Mouse (Mus musculus) midbrain, embryonic 13.5 days (tissue): ENCODE data around the gene Gm13272. TPM values are rescaled to one million over a fixed set of nuclear protein-coding genes. Genes with fewer than 3 reads are reported as not detected.
"Not testable (repeated sequence)": the region's sequence is repeated elsewhere in the genome, so short reads cannot be mapped to it uniquely, and the experiment has no call there.

Experiments used
- ATAC-seq: fragments of 200-750 bp; cut with Nextera tagmentation; 2 replicates; pipeline ENCODE4 v1.8.0; 2017; ENCODE audit warnings: mild to moderate bottlenecking, moderate TSS enrichment, moderate library complexity
- H3K27ac ChIP-seq: fragments of 300-500 bp; sonication (generic); 2 replicates; pipeline ENCODE4 v1.5.1; 2015; ENCODE audit warnings: inconsistent platforms, mild to moderate bottlenecking, moderate library complexity
- H3K27me3 ChIP-seq: fragments of 300-500 bp; sonication (generic); 2 replicates; pipeline ENCODE4 v1.6.1; 2015; ENCODE audit warnings: mild to moderate bottlenecking, inconsistent platforms
- H3K36me3 ChIP-seq: fragments of 300-500 bp; sonication (generic); 2 replicates; pipeline ENCODE4 v1.6.1; 2015; ENCODE audit warnings: mild to moderate bottlenecking, inconsistent platforms
- H3K4me1 ChIP-seq: fragments of 300-500 bp; sonication (generic); replicated peaks from 2 replicates; pipeline ENCODE4 v1.6.1; 2015; ENCODE audit warnings: inconsistent platforms
- H3K4me2 ChIP-seq: fragments of 300-500 bp; sonication (generic); replicated peaks from 2 replicates; pipeline ENCODE4 v1.6.1; 2015; ENCODE audit warnings: moderate library complexity, mild to moderate bottlenecking, inconsistent platforms
- H3K4me3 ChIP-seq: fragments of 300-500 bp; sonication (generic); replicated peaks from 2 replicates; pipeline ENCODE4 v1.5.1; 2015; ENCODE audit warnings: mild to moderate bottlenecking, inconsistent platforms
- H3K9ac ChIP-seq: fragments of 300-500 bp; sonication (generic); replicated peaks from 2 replicates; pipeline ENCODE4 v1.6.1; 2015; ENCODE audit warnings: mild to moderate bottlenecking, inconsistent platforms
- H3K9me3 ChIP-seq: fragments of 300-500 bp; sonication (generic); 2 replicates; pipeline ENCODE4 v1.6.1; 2016; ENCODE audit warnings: mild to moderate bottlenecking, inconsistent platforms
- WGBS: fragments of 180-500 bp; shearing (Covaris S2); methylation state at CpG from one replicate; pipeline ENCODE4 v1.1.7; 2015; 5-methylcytosine and 5-hydroxymethylcytosine counted together
- polyA plus RNA-seq: library from polyadenylated mRNA; unstranded; fragments of >200 nt; fragmentation: Nextera tagmentation; extraction: Ambion mirVana; gene quantifications from 2 replicates; pipeline ENCODE4 v1.2.1, GENCODE M21; 2015

Gm13272 gene
- polyA plus RNA-seq, 1 experiment from 2014 or later, result not detected

- H3K9me3 ChIP-seq, H3K4me1 ChIP-seq, H3K36me3 ChIP-seq, H3K9ac ChIP-seq, ATAC-seq, H3K27ac ChIP-seq, H3K27me3 ChIP-seq: not testable (repeated sequence)
- 23% methylated on average over 7 of the region's 14 CpGs for WGBS
- Histone ChIP-seq H3K4me3 (peak within 1 kb of the TSS; percentile 32), H3K4me2 (peak within 1 kb of the TSS; percentile 60)
Observed at GRCm38 (mm10) chr4:88759610-88760268, 19.9 kb upstream of the Gm13272 start, which contains the start of gene Gm13283. TSS of gene Gm13283 (plus strand) at chr4:88760119.

- not testable (repeated sequence) for H3K9ac ChIP-seq, H3K9me3 ChIP-seq, H3K36me3 ChIP-seq, H3K27me3 ChIP-seq, ATAC-seq, H3K27ac ChIP-seq, H3K4me1 ChIP-seq
- peak overlapping the region; percentile 60 for H3K4me2 ChIP-seq
- peak overlapping the region; percentile 32 for H3K4me3 ChIP-seq
- WGBS, result 0% methylated on average over 17 of the region's 28 CpGs
Observed at GRCm38 (mm10) chr4:88760431-88760830, 19.2 kb upstream of the Gm13272 start.

- H3K27me3 ChIP-seq, H3K4me2 ChIP-seq, H3K27ac ChIP-seq, ATAC-seq, H3K9me3 ChIP-seq, H3K4me3 ChIP-seq, H3K9ac ChIP-seq, H3K36me3 ChIP-seq, H3K4me1 ChIP-seq: not testable (repeated sequence)
- 73% methylated on average over 6 of the region's 8 CpGs for WGBS
Observed at GRCm38 (mm10) chr4:88761776-88762175, 17.9 kb upstream of the Gm13272 start.

GRCm38 (mm10) chr4:88762341-88762740 is 17.3 kb upstream of the Gm13272 start:
- H3K4me1 ChIP-seq, H3K27ac ChIP-seq, H3K9ac ChIP-seq, ATAC-seq, H3K4me3 ChIP-seq, H3K36me3 ChIP-seq, H3K4me2 ChIP-seq, H3K27me3 ChIP-seq, H3K9me3 ChIP-seq: not testable (repeated sequence)
- WGBS, result 56% methylated on average over 9 of the region's 9 CpGs

- Histone ChIP-seq H3K4me3 (peak overlapping the region; percentile 36), H3K4me2 (peak overlapping the region; percentile 59)
- not testable (repeated sequence) for ATAC-seq, H3K9ac ChIP-seq, H3K27ac ChIP-seq, H3K4me1 ChIP-seq, H3K27me3 ChIP-seq, H3K36me3 ChIP-seq, H3K9me3 ChIP-seq
- 4% methylated on average over 29 of the region's 42 CpGs for WGBS
Observed at GRCm38 (mm10) chr4:88763384-88764018, 16.1 kb upstream of the Gm13272 start.

GRCm38 (mm10) chr4:88773534-88773933 is 6.1 kb upstream of the Gm13272 start, which contains the start of gene Gm13290:
TSS of gene Gm13290 (plus strand) at chr4:88773834.
- not testable (repeated sequence) for H3K27ac ChIP-seq

GRCm38 (mm10) chr4:88776622-88777021 is 3.0 kb upstream of the Gm13272 start, which contains the start of gene Gm13289:
TSS of gene Gm13289 (plus strand) at chr4:88776922.
- ATAC-seq, H3K4me3 ChIP-seq, H3K36me3 ChIP-seq, H3K27me3 ChIP-seq, H3K9me3 ChIP-seq, H3K4me2 ChIP-seq, H3K9ac ChIP-seq, H3K27ac ChIP-seq, H3K4me1 ChIP-seq: not testable (repeated sequence)
- no CpG with 5 or more reads among the region's 29 CpGs for WGBS

More at GRCm38 (mm10) chr4:88773534-88773933, 6.1 kb upstream of the Gm13272 start, which contains the start of gene Gm13290:
- not testable (repeated sequence) for H3K9me3 ChIP-seq, ATAC-seq, H3K36me3 ChIP-seq, H3K4me2 ChIP-seq, H3K9ac ChIP-seq, H3K4me1 ChIP-seq, H3K27me3 ChIP-seq, H3K4me3 ChIP-seq
- WGBS, result no CpG with 5 or more reads among the region's 32 CpGs

GRCm38 (mm10) chr4:88780320-88780719 is 670 bp downstream of the Gm13272 start:
- H3K36me3 ChIP-seq, H3K9me3 ChIP-seq, H3K27ac ChIP-seq, H3K4me3 ChIP-seq, H3K4me1 ChIP-seq, H3K27me3 ChIP-seq, ATAC-seq, H3K9ac ChIP-seq, H3K4me2 ChIP-seq: not testable (repeated sequence)
- 54% methylated on average over 16 of the region's 18 CpGs for WGBS

GRCm38 (mm10) chr4:88781831-88782230 is 2.2 kb downstream of the Gm13272 start, which contains the start of gene Ifnz:
TSS of gene Ifnz (plus strand) at chr4:88782131.
- H3K36me3 ChIP-seq, ATAC-seq, H3K9ac ChIP-seq, H3K27me3 ChIP-seq, H3K4me1 ChIP-seq, H3K27ac ChIP-seq, H3K4me3 ChIP-seq, H3K9me3 ChIP-seq: not testable (repeated sequence)
- H3K4me2 ChIP-seq, result peak within 1 kb of the TSS; percentile 41
- 12% methylated on average over 4 of the region's 7 CpGs for WGBS

- not testable (repeated sequence) for H3K4me1 ChIP-seq, H3K9ac ChIP-seq
- WGBS, result 0% methylated on average over 15 of the region's 31 CpGs
Observed at GRCm38 (mm10) chr4:88782335-88782734, 2.7 kb downstream of the Gm13272 start.

GRCm38 (mm10) chr4:88785409-88785808 is 5.8 kb downstream of the Gm13272 start, which contains the start of gene Gm13276:
TSS of gene Gm13276 (plus strand) at chr4:88785709.
- not testable (repeated sequence) for ATAC-seq, H3K9me3 ChIP-seq, H3K9ac ChIP-seq, H3K27ac ChIP-seq, H3K4me3 ChIP-seq, H3K27me3 ChIP-seq, H3K4me2 ChIP-seq, H3K36me3 ChIP-seq, H3K4me1 ChIP-seq
- no CpG with 5 or more reads among the region's 27 CpGs for WGBS

More at GRCm38 (mm10) chr4:88782335-88782734, 2.7 kb downstream of the Gm13272 start:
- H3K27me3 ChIP-seq, H3K4me3 ChIP-seq, ATAC-seq, H3K9me3 ChIP-seq, H3K36me3 ChIP-seq, H3K27ac ChIP-seq: not testable (repeated sequence)
- H3K4me2 ChIP-seq, result peak overlapping the region; percentile 41

GRCm38 (mm10) chr4:88788402-88788801 is 8.8 kb downstream of the Gm13272 start, which contains the start of gene Gm13277:
TSS of gene Gm13277 (plus strand) at chr4:88788632.
- not testable (repeated sequence) for H3K4me1 ChIP-seq, H3K36me3 ChIP-seq, H3K27ac ChIP-seq, H3K27me3 ChIP-seq, H3K4me2 ChIP-seq, ATAC-seq, H3K9me3 ChIP-seq, H3K9ac ChIP-seq, H3K4me3 ChIP-seq
- WGBS, result 0% methylated on average over 3 of the region's 28 CpGs
